Mouse (Mus musculus) CH12.LX (cell line): ENCODE data around the gene Ypel4. TPM values are rescaled to one million over a fixed set of nuclear protein-coding genes. Genes with fewer than 3 reads are reported as not detected.

Experiments used
- DNase-seq: peaks from one replicate; pipeline ENCODE4 v3.0.0-alpha.2; 2013; ENCODE audit errors: extremely low read depth
- H3K27ac ChIP-seq: 2 replicates; pipeline ENCODE4 v1.5.1; 2012; ENCODE audit warnings: low read depth, mild to moderate bottlenecking, control low read depth, moderate library complexity; ENCODE audit not compliant: insufficient read depth
- H3K27me3 ChIP-seq: replicated peaks from 2 replicates; pipeline ENCODE3; 2012; ENCODE audit warnings: inconsistent platforms
- H3K36me3 ChIP-seq, 2 experiments: replicated peaks in 1 of 2; 2 replicates each; pipeline versions ENCODE3 to v1.6.1; 2012; ENCODE audit warnings: inconsistent platforms in 1 of 2, low read length in 1 of 2, mild to moderate bottlenecking in 1 of 2, mixed read lengths in 1 of 2, moderate library complexity in 1 of 2; ENCODE audit not compliant: control insufficient read depth in 1 of 2, insufficient read depth in 1 of 2
- H3K4me1 ChIP-seq, 2 experiments: 2 replicates each; pipeline ENCODE4 v1.6.1; 2012; ENCODE audit warnings: inconsistent platforms in 1 of 2, moderate library complexity in 1 of 2; ENCODE audit not compliant: insufficient read depth in 2 of 2, control insufficient read depth in 1 of 2
- H3K4me2 ChIP-seq: 2 replicates; pipeline ENCODE4 v1.6.1; 2012; ENCODE audit warnings: low read depth, mild to moderate bottlenecking, control low read depth; ENCODE audit not compliant: poor library complexity, insufficient read depth, severe bottlenecking
- H3K4me3 ChIP-seq, 3 experiments: fragments of 150-350 bp in 1 of 3; sonication (generic) in 1 of 3; replicated peaks in 1 of 3; 2 replicates each; pipeline versions ENCODE3 to v1.5.1; 2011 to 2012; ENCODE audit warnings: low read depth in 2 of 3, low read length in 2 of 3, mild to moderate bottlenecking in 2 of 3, moderate library complexity in 2 of 3, control low read depth in 1 of 3, improper control_type of control experiment in 1 of 3, inconsistent platforms in 1 of 3, mixed read lengths in 1 of 3; ENCODE audit not compliant: poor library complexity in 1 of 3
- H3K79me2 ChIP-seq: replicated peaks from 2 replicates; pipeline ENCODE4 v1.6.1; 2012; ENCODE audit warnings: mild to moderate bottlenecking, moderate library complexity; ENCODE audit not compliant: control insufficient read depth, poor library complexity, insufficient read depth, severe bottlenecking; ENCODE audit errors: extremely low read depth
- H3K9ac ChIP-seq: 2 replicates; pipeline ENCODE4 v1.6.1; 2012; ENCODE audit warnings: low read depth, mild to moderate bottlenecking, control low read depth, moderate library complexity; ENCODE audit not compliant: insufficient read depth
- H3K9me3 ChIP-seq: replicated peaks from 2 replicates; pipeline ENCODE3; 2012; ENCODE audit warnings: low read length, inconsistent platforms, mixed read lengths
- BHLHE40 ChIP-seq: IDR thresholded peaks from 2 replicates; pipeline ENCODE4 v1.6.1; 2011; ENCODE audit warnings: mild to moderate bottlenecking, low read depth, low read length, improper control_type of control experiment
- CHD1 ChIP-seq: IDR thresholded peaks from 2 replicates; pipeline ENCODE4 v1.6.1; 2012; ENCODE audit warnings: low read depth, low read length, improper control_type of control experiment, inconsistent platforms
- CHD2 ChIP-seq: IDR thresholded peaks from 2 replicates; pipeline ENCODE4 v1.6.1; 2011; ENCODE audit warnings: low read length, improper control_type of control experiment
- E2F4 ChIP-seq: IDR thresholded peaks from 2 replicates; pipeline ENCODE4 v1.6.1; 2011; ENCODE audit warnings: low read depth, low read length, improper control_type of control experiment; ENCODE audit not compliant: insufficient replicate concordance
- ELF1 ChIP-seq: IDR thresholded peaks from 2 replicates; pipeline ENCODE4 v1.6.1; 2014; ENCODE audit warnings: low read depth, mild to moderate bottlenecking, inconsistent platforms, low read length, improper control_type of control experiment
- ETS1 ChIP-seq: conservative IDR thresholded peaks from 2 replicates; pipeline ENCODE4 v1.6.1; 2012; ENCODE audit warnings: low read depth, mild to moderate bottlenecking, inconsistent platforms, low read length, improper control_type of control experiment, moderate library complexity
- GABPA ChIP-seq: IDR thresholded peaks from 2 replicates; pipeline ENCODE4 v1.6.1; 2012; ENCODE audit warnings: low read depth, low read length, improper control_type of control experiment, inconsistent platforms; ENCODE audit not compliant: insufficient replicate concordance
- HCFC1 ChIP-seq: IDR thresholded peaks from 2 replicates; pipeline ENCODE4 v1.6.1; 2012; ENCODE audit warnings: low read depth, mild to moderate bottlenecking, inconsistent platforms, low read length, improper control_type of control experiment
- JUN ChIP-seq: IDR thresholded peaks from 2 replicates; pipeline ENCODE4 v1.6.1; 2011; ENCODE audit warnings: low read depth, mild to moderate bottlenecking, low read length, improper control_type of control experiment, moderate library complexity; ENCODE audit not compliant: insufficient read depth
- KAT2A ChIP-seq: IDR thresholded peaks from 2 replicates; pipeline ENCODE4 v1.6.1; 2012; ENCODE audit warnings: low read length, improper control_type of control experiment, inconsistent platforms; ENCODE audit not compliant: insufficient replicate concordance
- MAFK ChIP-seq: IDR thresholded peaks from 2 replicates; pipeline ENCODE4 v1.6.1; 2011; ENCODE audit warnings: low read length, improper control_type of control experiment; ENCODE audit not compliant: insufficient replicate concordance
- MAZ ChIP-seq: IDR thresholded peaks from 2 replicates; pipeline ENCODE4 v1.6.1; 2012; ENCODE audit warnings: low read depth, mild to moderate bottlenecking, inconsistent platforms, low read length, improper control_type of control experiment, moderate library complexity
- MEF2A ChIP-seq: IDR thresholded peaks from 2 replicates; pipeline ENCODE4 v1.6.1; 2014; ENCODE audit warnings: low read depth, mild to moderate bottlenecking, inconsistent platforms, low read length, improper control_type of control experiment, borderline replicate concordance
- MYC ChIP-seq: IDR thresholded peaks from 2 replicates; pipeline ENCODE4 v1.6.1; 2011; ENCODE audit warnings: low read depth, mild to moderate bottlenecking, improper control_type of control experiment, low read length
- NELFE ChIP-seq: IDR thresholded peaks from 2 replicates; pipeline ENCODE4 v1.6.1; 2011; ENCODE audit warnings: low read depth, low read length, improper control_type of control experiment
- NRF1 ChIP-seq: IDR thresholded peaks from 2 replicates; pipeline ENCODE4 v1.6.1; 2014; ENCODE audit warnings: low read depth, mild to moderate bottlenecking, inconsistent platforms, low read length, improper control_type of control experiment, moderate library complexity
- POLR2A ChIP-seq: IDR thresholded peaks from 2 replicates; pipeline ENCODE4 v1.6.1; 2011; ENCODE audit warnings: low read depth, mild to moderate bottlenecking, improper control_type of control experiment, low read length
- RCOR1 ChIP-seq: conservative IDR thresholded peaks from 2 replicates; pipeline ENCODE4 v1.6.1; 2012; ENCODE audit warnings: low read depth, mild to moderate bottlenecking, inconsistent platforms, low read length, improper control_type of control experiment
- SIN3A ChIP-seq: IDR thresholded peaks from 2 replicates; pipeline ENCODE4 v1.6.1; 2012; ENCODE audit warnings: low read length, improper control_type of control experiment, inconsistent platforms
- TBP ChIP-seq: conservative IDR thresholded peaks from 2 replicates; pipeline ENCODE4 v1.6.1; 2011; ENCODE audit warnings: low read depth, low read length, improper control_type of control experiment
- UBTF ChIP-seq: IDR thresholded peaks from 2 replicates; pipeline ENCODE4 v1.6.1; 2012; ENCODE audit warnings: low read depth, mild to moderate bottlenecking, inconsistent platforms, low read length, improper control_type of control experiment, moderate library complexity
- USF2 ChIP-seq: conservative IDR thresholded peaks from 2 replicates; pipeline ENCODE4 v1.6.1; 2011; ENCODE audit warnings: low read depth, low read length, improper control_type of control experiment
- ZC3H11A ChIP-seq: IDR thresholded peaks from 2 replicates; pipeline ENCODE4 v1.6.1; 2012; ENCODE audit warnings: low read depth, mild to moderate bottlenecking, inconsistent platforms, low read length, improper control_type of control experiment
- ZMIZ1 ChIP-seq: IDR thresholded peaks from 2 replicates; pipeline ENCODE4 v1.6.1; 2012; ENCODE audit warnings: low read depth, mild to moderate bottlenecking, inconsistent platforms, low read length, improper control_type of control experiment
- ZNF384 ChIP-seq: IDR thresholded peaks from 2 replicates; pipeline ENCODE4 v1.6.1; 2012; ENCODE audit warnings: low read depth, low read length, improper control_type of control experiment, inconsistent platforms
- dilution Hi-C: fragments of 300-500 bp; cut with MboI; formaldehyde crosslinking; loops from 2 replicates; pipeline ENCODE4 v1.14.3; 2020; ENCODE audit warnings: low sequenced_read_pairs; ENCODE audit not compliant: extremely low pct_unique_long_range_greater_than_20kb, extremely low pct_ligation_motif_present
- in situ Hi-C: fragments of 300-500 bp; cut with MboI; formaldehyde crosslinking; loops from 3 replicates; pipeline ENCODE4 v1.14.3; 2019; ENCODE audit warnings: low sequenced_read_pairs, low pct_ligation_motif_present, low pct_unique_long_range_greater_than_20kb, mixed read lengths
- polyA plus RNA-seq: library from polyadenylated mRNA; unstranded; fragments of >175 nt; gene quantifications from 2 replicates; pipeline ENCODE4 v1.2.1, GENCODE M21; 2012; ENCODE audit warnings: low read depth; ENCODE audit not compliant: insufficient read length
- total RNA-seq, 2 experiments: library from RNA; depleted of rRNA; stranded (reverse); fragments of 300-350 nt in 1 of 2; fragments of >200 nt in 1 of 2; gene quantifications; 2 replicates each; pipeline ENCODE4 v1.2.3; 2012 to 2014

Ypel4 gene
- total and polyA plus RNA-seq, 3 experiments, result 0.59 TPM; not detected in 2

DNA sequence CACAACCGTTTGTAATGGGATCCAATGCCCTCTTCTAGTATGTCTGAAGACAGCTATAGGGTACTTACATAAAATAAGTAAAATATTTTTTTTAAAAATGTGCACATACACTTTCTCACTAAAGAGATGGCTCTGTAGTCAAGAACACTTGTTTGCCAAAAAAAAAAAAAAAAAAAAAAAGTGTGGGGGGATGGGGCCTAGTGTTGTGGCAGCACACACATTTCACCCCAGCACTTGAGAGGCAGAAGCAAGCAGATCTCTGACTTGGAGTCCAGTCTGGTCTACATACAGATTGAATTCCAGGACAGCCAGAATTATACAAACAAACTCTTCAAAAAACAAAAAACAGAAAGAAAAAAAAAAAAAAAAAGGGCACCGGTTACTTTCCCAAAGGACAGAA lies 13.1 kb upstream of the Ypel4 start:
- no peaks in the 10 kb centered on the region for H3K9me3 ChIP-seq
- in situ Hi-C loops (no loop called here), dilution Hi-C loops (no loop called here)
- peaks cover 6 to 37% of the 10 kb centered on the region in 2 experiments for H3K4me1 ChIP-seq
- H3K27me3 ChIP-seq, result no peaks in the 10 kb centered on the region
- no peak overlapping the region for H3K9ac ChIP-seq
- peaks cover 21 to 41% of the 10 kb centered on the region in 2 experiments for H3K36me3 ChIP-seq
- peaks cover 16% of the 10 kb centered on the region for H3K79me2 ChIP-seq
- no peak overlapping the region for H3K27ac ChIP-seq
- no peak overlapping the region for H3K4me2 ChIP-seq
- no peak overlapping the region for H3K4me3 ChIP-seq
- no peak for TF ChIP-seq ETS1
- peak; percentile 60 for TF ChIP-seq ZNF384
- no peak for DNase-seq

DNA sequence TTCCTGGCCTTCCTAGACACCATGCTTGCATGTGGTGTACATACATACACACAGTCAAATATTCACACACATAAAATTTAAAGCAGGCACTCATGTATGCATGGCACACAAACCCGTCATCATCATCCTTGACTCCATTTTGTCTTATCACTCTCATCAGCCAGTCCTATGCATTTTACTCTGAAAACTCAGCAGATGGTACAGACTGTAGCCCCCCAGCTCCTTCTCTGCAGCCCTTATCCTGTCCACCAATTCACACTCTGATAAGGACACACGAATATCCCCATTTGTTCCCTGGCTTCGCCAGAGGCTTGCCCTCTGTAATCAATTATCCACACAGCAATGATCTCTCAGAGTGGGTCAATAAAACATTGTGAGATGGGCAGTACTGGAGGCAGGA lies 12.7 kb upstream of the Ypel4 start:
- Histone ChIP-seq H3K27me3 (no peaks in the 10 kb centered on the region), H3K27ac (no peak overlapping the region), H3K79me2 (peaks cover 21% of the 10 kb centered on the region), H3K4me2 (no peak overlapping the region), H3K9me3 (no peaks in the 10 kb centered on the region), H3K4me3 (no peak overlapping the region), H3K36me3 (peaks cover 22 to 44% of the 10 kb centered on the region in 2 experiments), H3K4me1 (peaks cover 8 to 41% of the 10 kb centered on the region in 2 experiments), H3K9ac (no peak overlapping the region)
- no peak for TF ChIP-seq NELFE
- no peak for TF ChIP-seq UBTF
- TF ChIP-seq MEF2A, result no peak
- no peak for TF ChIP-seq TBP
- no peak for TF ChIP-seq USF2
- no peak for TF ChIP-seq RCOR1
- TF ChIP-seq BHLHE40, result no peak
- TF ChIP-seq GABPA, result no peak
- TF ChIP-seq ZC3H11A, result no peak
- dilution Hi-C loops (no loop called here), in situ Hi-C loops (no loop called here)
- DNase-seq, result no peak

DNA sequence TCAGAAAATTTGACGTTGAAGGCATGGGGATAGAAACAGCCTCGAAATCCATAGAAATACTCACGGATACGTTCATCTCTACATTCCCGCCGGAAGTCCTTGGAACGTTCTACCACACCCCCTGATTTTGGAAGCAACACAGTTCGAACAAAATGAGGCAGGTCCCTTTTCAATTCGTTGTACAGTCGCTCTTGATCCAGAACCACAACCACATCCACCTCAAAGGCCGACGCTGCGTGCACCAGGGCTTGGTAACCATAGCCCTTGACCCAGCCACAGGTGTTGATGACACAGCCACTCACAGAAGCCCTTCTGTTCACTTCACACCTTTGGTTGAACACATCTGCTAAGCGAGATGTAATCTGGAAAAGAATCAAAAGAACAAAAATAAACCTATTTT lies 10.0 kb upstream of the Ypel4 start:
- no peak overlapping the region for H3K4me2 ChIP-seq
- dilution Hi-C loops (no loop called here), in situ Hi-C loops (no loop called here)

More for the DNA sequence above, 10.0 kb upstream of the Ypel4 start:
- Histone ChIP-seq H3K9ac (no peak overlapping the region), H3K27me3 (no peaks in the 10 kb centered on the region), H3K4me1 (peaks cover 8 to 37% of the 10 kb centered on the region in 2 experiments), H3K27ac (no peak overlapping the region), H3K9me3 (no peaks in the 10 kb centered on the region), H3K79me2 (peaks cover 30% of the 10 kb centered on the region), H3K4me3 (no peak overlapping the region), H3K36me3 (peaks cover 22 to 44% of the 10 kb centered on the region in 2 experiments)
- TF ChIP-seq CHD2 (no peak), HCFC1 (no peak), ELF1 (no peak), MYC (no peak), UBTF (no peak), CHD1 (no peak), KAT2A (no peak), MAFK (no peak), ETS1 (no peak), NRF1 (no peak), ZMIZ1 (no peak), E2F4 (no peak), JUN (no peak), SIN3A (no peak), USF2 (no peak), POLR2A (no peak), MAZ (no peak)
- no peak for DNase-seq
